Mouse (Mus musculus): ENCODE measurements around the gene Csrp1.

Csrp1 gene

DNA sequence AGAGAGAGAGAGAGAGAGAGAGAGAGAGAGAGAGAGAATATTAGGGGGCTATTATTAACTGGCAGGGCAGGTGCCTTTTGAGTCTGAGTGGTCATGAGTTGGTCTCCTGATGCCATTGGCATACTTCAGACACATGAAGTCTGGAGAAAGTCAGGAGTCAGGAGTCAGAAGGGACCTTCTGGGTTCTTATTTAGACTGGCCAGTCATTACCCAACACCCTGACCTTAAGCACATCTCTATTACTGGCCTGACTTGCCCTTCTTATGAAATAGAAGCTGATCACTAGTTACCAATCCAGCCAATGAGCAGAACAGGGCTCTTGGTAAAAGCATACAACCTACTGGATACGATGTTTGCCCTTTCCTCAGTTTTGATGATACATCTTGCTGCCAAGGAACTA is 57.2 kb downstream of the Csrp1 start:
- DNase-seq = no peak

DNA sequence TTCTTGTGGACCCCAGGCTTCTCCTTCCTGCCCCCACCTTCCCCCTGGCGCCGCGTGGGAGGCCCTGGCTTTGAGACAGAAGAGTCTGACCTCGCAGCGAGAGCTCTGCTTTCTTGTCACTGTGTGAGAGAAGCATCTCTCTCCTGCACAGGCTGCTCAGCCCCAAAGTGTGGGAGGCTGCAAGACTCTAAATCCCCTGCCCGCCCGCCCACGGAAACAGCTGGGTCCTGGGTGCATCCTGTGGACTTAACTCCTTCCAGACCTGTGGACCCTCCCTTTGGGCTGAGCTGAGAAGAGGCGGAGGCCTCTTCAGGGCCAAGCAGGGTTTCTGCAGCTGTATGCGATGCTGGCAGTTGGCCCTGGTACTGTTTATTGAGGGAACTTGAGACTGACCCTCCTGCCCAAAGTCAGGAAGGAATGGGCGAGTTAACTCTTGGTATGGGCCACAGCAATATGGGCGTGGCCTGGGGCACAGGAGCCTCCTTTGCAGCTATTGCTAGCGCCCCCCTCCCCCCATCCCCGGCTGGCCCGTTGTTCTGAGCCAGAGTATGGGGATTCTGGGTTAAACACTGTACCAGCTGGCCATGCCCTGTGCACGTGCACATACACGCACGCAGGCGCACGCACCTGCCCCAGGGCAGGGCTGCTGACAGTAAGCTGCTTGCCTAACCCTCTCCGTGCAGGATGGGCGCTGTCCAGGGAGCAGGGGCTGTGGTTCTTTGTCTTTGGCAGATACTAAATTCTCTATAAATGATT is 59.1 kb downstream of the Csrp1 start, which contains the start of gene Tnni1:
Gene Tnni1 (plus strand): TSS at position 655 of the 756 bp plus-strand sequence.
- DNase-seq = peak; percentile 76

DNA sequence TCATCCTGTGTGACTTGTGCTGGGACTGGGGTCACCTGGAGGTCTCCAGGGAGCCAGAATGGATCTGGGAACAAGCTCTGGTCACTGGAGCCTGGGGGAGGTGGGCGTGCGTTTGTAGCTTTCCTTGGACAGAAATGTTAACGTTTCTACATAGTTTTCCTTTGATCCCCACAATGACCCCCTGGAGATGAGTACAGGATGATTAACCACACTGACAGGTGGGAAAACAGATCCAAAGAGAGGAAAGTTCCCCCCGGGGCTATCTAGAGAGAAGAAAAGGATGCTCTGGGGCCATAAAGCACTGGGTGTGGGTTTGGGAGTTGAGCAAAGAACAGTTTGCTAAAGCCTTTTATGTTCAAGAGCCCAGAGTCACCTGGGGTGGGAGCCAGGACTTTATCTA is 60.8 kb downstream of the Csrp1 start:
- DNase-seq = no peak

DNA sequence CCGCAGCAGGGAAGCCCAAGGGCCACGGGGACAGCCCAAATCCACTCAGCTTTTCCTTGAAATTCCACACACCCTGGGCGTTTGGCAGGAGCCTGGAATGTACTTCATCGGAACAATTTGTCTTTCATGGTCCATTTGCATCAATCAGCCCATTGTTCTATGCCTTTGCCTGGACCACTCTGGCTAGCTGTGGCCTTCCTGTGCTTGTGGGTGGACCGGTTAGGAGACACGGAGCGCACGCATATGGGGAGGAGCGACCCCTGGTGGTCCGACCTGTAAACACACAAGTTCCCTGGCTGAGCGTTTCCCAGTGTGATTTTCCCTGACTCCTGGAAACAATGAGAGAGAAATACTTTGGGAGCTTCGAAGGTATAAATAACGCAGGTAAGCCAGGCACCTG is 61.4 kb downstream of the Csrp1 start:
- DNase-seq = peak; percentile 87

DNA sequence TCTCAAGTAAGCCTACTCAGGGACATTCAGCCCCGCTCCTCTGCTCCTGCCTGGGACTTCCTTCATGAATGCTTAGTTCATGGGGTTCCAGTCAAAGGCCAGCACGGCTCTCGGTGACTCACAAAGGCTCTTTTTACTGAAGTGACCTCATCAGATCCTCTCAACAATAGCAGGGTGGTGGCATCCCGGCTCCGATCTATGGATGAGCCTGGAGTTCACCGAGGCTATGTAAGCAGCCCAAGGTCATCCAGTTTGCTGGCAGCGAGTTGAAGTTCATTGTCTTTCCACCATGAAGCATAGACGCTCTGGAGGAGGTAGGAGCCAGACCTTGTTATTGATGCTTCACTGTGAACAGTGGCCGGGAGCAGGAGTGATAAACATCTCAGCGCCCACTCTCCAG is 63.0 kb downstream of the Csrp1 start:
- DNase-seq = peak; percentile 55

DNA sequence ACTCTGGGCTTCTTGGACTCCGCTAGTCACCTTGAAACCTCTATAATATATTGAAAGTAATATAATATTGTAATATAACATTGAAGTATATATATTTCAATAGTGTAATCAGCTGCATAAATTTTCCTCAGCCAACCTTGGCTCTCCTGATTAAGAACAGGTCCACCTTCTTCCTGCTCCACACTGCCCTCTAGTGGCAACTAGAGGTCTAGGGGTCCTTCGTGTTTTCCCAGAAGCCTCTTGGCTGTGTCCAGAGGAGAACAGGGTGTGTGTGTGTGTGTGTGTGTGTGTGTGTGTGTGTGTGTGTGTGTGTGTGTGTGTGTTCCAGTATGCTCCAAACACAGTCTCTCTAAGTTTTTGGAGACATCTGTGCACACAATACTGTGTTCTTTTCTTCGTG is 67.9 kb downstream of the Csrp1 start:
- peak; percentile 91 for DNase-seq

DNA sequence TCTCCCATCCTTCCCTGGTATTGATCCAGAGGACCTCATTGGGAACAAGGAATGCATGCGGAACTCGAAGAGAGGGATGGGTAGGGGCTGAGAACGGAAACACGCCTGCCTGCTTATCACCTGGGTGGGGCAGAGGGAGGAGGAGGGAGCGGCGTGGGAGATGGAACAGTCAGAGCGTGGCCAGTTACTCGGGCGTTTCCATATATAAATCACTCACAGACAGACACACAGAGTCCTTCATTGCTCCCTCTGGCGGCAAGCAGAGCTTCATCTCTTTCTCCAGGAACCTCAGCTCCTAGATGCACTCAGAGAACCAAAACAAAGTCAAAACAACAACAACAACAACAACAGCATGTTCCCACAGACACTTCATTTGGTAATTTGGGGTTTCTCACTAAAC is 68.8 kb downstream of the Csrp1 start:
- DNase-seq = peak; percentile 69

DNA sequence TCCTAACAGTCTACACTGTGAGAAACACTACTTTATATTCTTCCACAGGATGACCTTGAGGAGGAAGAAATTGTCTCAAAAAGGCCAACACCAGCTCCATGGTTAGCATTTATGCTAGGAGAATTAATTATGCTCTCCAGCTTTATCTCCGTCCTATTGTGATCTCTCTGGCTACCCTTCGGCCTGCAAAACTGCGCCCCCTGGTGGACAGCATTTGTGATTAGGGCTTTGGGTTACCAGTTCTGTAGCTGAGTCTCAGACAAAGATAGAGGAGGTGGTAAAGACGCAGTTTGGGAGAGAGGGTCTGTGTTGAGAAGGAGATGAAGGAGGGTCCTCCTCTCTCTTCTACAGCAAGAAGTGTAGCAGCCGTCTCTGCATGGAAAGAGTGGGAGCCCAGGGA is 70.0 kb downstream of the Csrp1 start:
- peak; percentile 85 for DNase-seq

DNA sequence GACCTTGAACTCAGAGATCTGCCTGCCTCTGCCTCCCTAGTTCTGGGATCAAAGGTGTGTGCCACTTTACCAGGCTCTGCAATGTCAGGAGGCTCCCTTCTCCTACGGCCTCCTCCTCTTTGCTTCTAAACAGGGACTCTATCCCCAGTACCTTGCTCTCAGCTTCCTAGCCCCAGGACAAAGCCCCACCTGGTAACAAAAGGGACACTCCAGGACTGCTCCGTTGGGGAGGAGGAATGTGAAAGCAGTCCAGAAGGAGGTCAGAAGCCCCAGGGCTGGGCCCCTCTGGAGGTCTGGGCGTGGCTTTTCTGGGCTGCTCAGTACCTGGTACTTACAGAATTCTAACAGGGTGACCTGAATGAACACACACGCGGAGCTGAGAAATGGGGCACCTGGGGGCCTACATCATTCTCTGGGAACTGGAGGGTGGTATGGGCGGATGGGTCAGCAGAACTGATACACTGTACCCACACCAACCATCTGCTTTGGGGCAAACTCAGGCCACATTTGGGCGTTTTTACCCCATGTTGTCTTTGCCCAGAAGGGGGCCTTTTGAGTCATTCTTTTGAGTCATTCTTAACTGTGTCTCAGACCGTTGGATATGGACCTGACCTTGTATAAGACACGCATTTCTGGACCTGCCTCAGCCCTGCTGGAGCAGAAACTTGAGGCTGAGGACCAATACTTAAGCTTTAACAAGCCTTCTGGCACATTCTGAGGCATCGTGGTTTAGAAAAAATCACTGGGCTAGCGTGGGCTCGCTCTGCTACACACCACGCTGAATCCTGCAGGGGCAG is 72.5 kb downstream of the Csrp1 start:
- no peak for DNase-seq

DNA sequence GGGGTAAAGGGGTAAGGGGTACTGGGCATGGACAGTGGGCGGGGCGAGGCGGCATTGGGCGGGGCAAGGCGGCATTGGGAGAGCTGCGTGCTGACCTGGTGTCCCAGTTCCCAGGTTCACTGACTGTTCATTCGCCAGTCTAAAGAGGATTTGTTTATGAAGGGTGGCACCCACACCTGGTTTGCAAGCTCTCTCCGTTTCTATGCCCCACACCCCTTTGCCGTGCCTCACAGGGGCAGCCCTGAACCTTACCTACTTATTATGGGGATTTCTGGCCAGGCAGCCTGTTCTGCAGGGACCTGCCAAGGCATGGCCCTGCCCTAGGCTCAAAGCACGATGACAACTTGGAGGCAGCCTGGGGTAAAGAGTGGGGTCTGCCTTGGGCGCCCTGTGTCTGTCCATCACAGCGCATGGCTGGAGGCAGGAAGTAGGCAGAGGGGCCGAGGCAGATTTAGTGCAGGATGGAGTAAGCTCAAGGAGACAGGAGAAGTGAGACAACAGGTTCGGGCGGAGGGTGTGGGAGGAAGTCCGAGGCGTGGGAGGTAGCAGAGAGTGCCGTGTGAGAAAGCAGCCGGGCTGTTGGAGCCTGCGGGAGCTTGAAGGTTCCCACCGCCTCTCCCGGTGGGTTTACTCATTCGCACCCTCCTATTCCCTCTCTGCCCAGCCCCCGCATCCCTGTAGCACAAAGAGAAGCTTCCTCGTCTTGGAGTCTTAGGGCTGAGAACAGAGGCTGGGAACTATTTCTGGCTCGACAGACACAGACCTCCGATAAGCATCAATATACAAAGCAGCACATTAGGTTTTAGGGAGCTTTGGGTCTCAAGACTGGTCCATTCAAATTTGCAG is 73.7 kb downstream of the Csrp1 start:
- peak; percentile 58 for DNase-seq

DNA sequence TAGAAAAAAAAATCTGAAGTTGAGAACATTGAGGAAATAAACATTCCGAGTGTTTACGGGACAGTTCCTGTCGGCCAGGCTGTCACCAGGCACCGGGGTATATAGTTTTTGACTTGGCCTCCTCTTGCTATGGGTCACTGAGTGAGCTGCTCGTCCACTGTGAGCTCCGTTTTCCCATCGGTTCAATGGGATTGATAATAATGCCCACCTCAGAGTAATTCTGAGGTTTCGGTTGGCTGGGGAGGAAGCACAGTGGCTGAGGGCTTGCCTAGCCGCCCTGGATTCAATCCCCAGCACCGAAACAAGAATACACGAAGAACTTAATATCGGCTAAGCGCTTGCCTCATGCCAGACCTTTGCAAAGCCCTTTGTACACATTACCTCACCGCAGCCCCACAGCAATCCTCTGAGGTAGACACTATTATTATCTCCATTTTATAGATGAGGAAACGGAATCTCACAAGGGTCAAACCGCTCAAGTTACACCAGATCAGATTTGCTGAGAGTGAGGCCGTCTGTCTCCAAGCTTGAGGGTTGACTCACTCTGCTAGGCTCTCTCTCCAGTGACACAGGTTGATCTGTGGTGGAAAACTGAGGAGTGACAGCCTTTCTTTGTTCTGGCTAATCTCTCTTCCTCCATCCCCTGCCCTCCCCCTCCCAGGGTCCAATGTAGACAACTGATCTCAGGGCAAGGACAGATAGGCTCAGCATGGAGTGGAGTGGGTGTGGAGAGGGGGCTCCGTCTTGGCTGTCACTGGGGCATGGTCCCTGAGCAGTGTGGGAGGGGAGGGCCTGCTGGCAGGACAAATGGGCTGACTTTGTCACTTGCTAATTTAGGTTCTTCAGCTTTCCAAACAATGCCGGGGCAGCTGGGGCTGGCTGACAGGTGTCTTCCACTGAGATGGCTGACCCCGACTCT is 74.6 kb downstream of the Csrp1 start:
- DNase-seq = peak; percentile 40

DNA sequence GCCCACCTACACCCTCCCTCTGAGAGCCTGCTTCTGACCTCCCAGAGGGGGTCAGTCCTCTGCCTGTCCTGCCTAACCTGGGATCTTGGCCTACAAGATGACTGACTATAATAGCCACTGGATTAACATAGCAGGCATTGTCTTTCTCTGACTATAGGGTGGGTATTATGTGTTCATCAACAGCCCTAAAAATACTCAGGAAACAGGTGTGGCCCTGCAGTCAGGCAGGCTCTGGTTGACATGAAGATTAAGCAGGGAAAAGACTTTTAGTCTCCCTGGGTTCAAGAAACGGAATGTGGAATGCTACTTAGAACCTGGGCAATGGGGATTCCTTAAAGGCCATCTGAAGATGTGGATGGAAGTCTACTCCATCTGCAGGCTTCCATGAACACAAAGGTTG is 78.6 kb downstream of the Csrp1 start:
- no peak for DNase-seq

DNA sequence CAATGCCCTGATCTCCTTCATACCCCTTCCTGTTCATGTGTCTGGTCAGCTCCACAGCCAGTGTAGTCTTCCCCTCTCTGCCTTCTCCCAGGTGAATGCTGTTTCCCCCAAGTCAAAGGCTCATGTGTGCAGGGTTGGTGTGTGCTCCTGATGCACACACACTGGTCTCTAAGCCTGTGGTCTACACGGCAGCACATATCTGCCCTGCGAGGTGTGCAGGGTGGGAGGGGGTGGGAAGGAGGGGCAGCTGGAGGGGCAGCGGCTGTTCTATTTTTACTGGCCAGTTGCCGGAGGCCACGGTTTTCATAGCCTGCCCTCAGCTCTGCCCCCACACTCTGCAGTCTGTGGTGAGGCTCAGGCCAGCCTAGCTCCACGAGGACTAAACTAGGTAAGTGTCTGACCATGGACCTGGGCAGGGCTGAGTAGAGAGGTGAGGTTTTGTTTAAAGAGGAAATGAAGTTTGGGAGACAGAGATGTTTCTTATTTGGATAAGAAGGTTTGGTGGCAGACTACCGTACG is 79.3 kb downstream of the Csrp1 start:
- DNase-seq = no peak

DNA sequence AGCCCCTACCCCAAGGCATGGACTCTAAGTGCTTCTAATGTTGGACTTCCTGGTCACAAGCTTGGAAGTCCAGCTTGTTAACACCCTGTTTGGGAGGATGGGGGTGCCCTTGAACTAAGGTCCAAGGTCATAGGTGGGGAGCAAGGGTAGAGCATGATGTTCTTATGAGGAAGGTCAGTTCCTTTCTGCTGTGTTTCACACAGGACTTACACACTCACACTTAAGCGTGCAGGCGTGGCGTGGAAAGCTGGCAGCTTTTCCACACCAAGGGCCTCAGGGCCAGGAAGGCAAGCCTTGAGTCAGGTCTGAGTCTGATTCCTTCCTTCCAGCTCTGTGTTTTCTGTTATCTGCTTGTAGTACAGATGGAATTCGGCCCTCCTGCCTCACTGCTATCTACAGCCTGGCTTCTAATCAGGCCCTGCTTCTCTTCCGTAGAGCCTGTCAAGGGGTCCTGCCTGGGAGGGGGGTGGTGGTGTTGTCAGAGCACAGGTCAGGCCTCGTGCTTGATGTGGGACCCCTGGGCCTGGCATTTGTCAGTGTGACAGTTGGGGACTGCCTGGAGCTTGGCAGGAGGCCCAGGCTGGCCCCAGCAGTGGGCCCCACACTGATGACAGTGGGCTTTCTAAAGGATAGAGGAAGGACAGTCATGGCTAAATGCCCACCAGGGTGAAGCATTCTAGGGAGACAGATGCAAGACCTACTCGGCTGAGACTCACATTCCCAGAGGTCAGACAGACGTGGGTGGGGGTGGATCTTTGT is 80.5 kb downstream of the Csrp1 start:
- no peak for DNase-seq
